21 mouse cellular contexts compared by ENCODE assay signal in genomic region chr8:122593240-122593639, GRCm38 (mm10). TPM values are rescaled to one million over a fixed set of nuclear protein-coding genes. Genes with fewer than 3 reads are reported as not detected.
DNase-seq lines count a peak whose midpoint lies in the region; ATAC-seq and TF ChIP-seq lines count a peak whose summit lies in the region.
"Had no signal": no experiment of that assay in that cellular context is flagged by ENCODE, and none has a peak within 500 bp of the region (broad histone marks: within the 10 kb centered on the region; RNA-seq: fewer than 3 reads in every experiment).

No protein-coding gene starts in this region.

- no peaks in the 10 kb centered on the region for H3K9me3 ChIP-seq in heart, embryonic 10.5 days
- H3K9me3 ChIP-seq in liver, embryonic 13.5 days (replicated peaks) = no peaks in the 10 kb centered on the region
- H3K9me3 ChIP-seq: embryonic facial prominence, embryonic 15.5 days; heart, embryonic 12.5 days had no signal

- TF ChIP-seq POLR2A in heart, adult 2 months (IDR thresholded peaks at IDR 0.05; ENCODE audit: insufficient read depth, low read depth, low read length) = no peak

- 0 out of 2 replicates have a peak overlapping the region, but pooled peaks have one; percentile 4 for H3K4me2 ChIP-seq in liver, embryonic 13.5 days
- H3K4me2 ChIP-seq: embryonic facial prominence, embryonic 15.5 days; heart, embryonic 12.5 days had no signal

- no peak for TF ChIP-seq EP300 in heart, adult 2 months (IDR thresholded peaks at IDR 0.05; ENCODE audit: insufficient read depth, low read depth, low read length)

- 48% methylated on average over 12 of the region's 12 CpGs for WGBS in heart, embryonic 10.5 days
- 79% methylated on average over 12 of the region's 12 CpGs for WGBS in heart, adult 2 months
- 49% methylated on average over 12 of the region's 12 CpGs for WGBS in liver, embryonic 13.5 days (ENCODE audit: insufficient replicate concordance)

- H3K4me3 ChIP-seq in heart, embryonic 10.5 days = no peak overlapping the region
- H3K4me3 ChIP-seq in heart, adult 2 months = no peak overlapping the region
- no peak overlapping the region for H3K4me3 ChIP-seq in liver, embryonic 13.5 days (replicated peaks)
- H3K4me3 ChIP-seq: embryonic facial prominence, embryonic 15.5 days; heart, embryonic 12.5 days; myocyte had no signal

- H3K79me2 ChIP-seq in heart, adult 2 months (replicated peaks; ENCODE audit: control insufficient read depth, insufficient read depth, low read length) = no peaks in the 10 kb centered on the region

- DNase-seq in heart, embryonic 10.5 days (ENCODE audit: low spot score) = no peak
- DNase-seq in heart, adult 2 months = no peak
- peak; percentile 85 for DNase-seq in 416B (ENCODE audit: low read depth)
- peak; percentile 21 for DNase-seq in liver, embryonic 13.5 days
- no peak for DNase-seq in urinary bladder, postnatal 10 days (ENCODE audit: low spot score)
- DNase-seq in kidney, adult 8-10 months = no peak
- no peak for DNase-seq in adrenal gland, adult (ENCODE audit: inconsistent age in 2 of 2, low spot score in 1 of 2)
- DNase-seq: kidney, postnatal 10 days; layer of hippocampus, adult 9-11 months; right cerebral cortex, postnatal 4 days; thymus, postnatal 14 days had no signal

- no peak for TF ChIP-seq CTCF in heart, adult 2 months (IDR thresholded peaks at IDR 0.05)

- H3K4me1 ChIP-seq in heart, embryonic 10.5 days = peaks cover 39% of the 10 kb centered on the region
- no peaks in the 10 kb centered on the region for H3K4me1 ChIP-seq in heart, adult 2 months (ENCODE audit: control insufficient read depth, insufficient read depth, low read length)
- H3K4me1 ChIP-seq in liver, embryonic 13.5 days (replicated peaks) = peaks cover 21% of the 10 kb centered on the region
- H3K4me1 ChIP-seq: embryonic facial prominence, embryonic 15.5 days had no signal

- H3K9ac ChIP-seq in heart, adult 2 months (ENCODE audit: low read depth, low read length) = no peak overlapping the region
- no peak overlapping the region for H3K9ac ChIP-seq in liver, embryonic 13.5 days
- H3K9ac ChIP-seq: embryonic facial prominence, embryonic 15.5 days; heart, embryonic 12.5 days had no signal

- no peaks in the 10 kb centered on the region for H3K27me3 ChIP-seq in heart, embryonic 10.5 days (ENCODE audit: insufficient read depth, poor library complexity, severe bottlenecking)
- H3K27me3 ChIP-seq in heart, adult 2 months (ENCODE audit: control insufficient read depth, insufficient read depth, low read length) = no peaks in the 10 kb centered on the region
- H3K27me3 ChIP-seq in liver, embryonic 13.5 days = no peaks in the 10 kb centered on the region
- H3K27me3 ChIP-seq: embryonic facial prominence, embryonic 15.5 days; heart, embryonic 12.5 days had no signal

- peaks cover 29% of the 10 kb centered on the region; the same call in 1 of the 2 replicates for H3K36me3 ChIP-seq in heart, embryonic 10.5 days
- no peaks in the 10 kb centered on the region for H3K36me3 ChIP-seq in heart, adult 2 months (ENCODE audit: control insufficient read depth, insufficient read depth, low read length)
- H3K36me3 ChIP-seq in liver, embryonic 13.5 days = no peaks in the 10 kb centered on the region
- H3K36me3 ChIP-seq: embryonic facial prominence, embryonic 15.5 days; heart, embryonic 12.5 days had no signal

- intact Hi-C loops in heart, adult 2 months (cut with DNase I) = no loop called here

- peak; percentile 89 for ATAC-seq in granulocyte monocyte progenitor cell, adult 5-6 weeks (replicated peaks; ENCODE audit: poor library complexity, severe bottlenecking)
- ATAC-seq in liver, embryonic 13.5 days (ENCODE audit: low read depth) = peak; percentile 42; the same call in 1 of the 2 replicates
- ATAC-seq: activated CD4-positive, CD25-positive, alpha-beta regulatory T cell, adult 4 months had no signal

- H3K27ac ChIP-seq in heart, embryonic 10.5 days = peak overlapping the region; percentile 22; the same call in 1 of the 2 replicates
- no peak overlapping the region for H3K27ac ChIP-seq in heart, adult 2 months
- peak overlapping the region; percentile 50 for H3K27ac ChIP-seq in liver, embryonic 13.5 days
- H3K27ac ChIP-seq: embryonic facial prominence, embryonic 15.5 days; macrophage had no signal

RNA-seq across cellular contexts. Expression of gene Aprt, which starts 16.5 kb away (rescaled TPM):
- 318 and 361 TPM in 2 replicates for polyA plus RNA-seq in heart, embryonic 10.5 days (2016; fragmentation: Nextera tagmentation; extraction: Ambion mirVana)
- total RNA-seq in heart, adult 2 months (2021) = 10 to 100 TPM; 36.6 to 38.5 TPM
- 42.1 and 45.1 TPM in 2 replicates for polyA plus RNA-seq in heart, adult 2 months (2012; rRNA removed)
- total RNA-seq in granulocyte monocyte progenitor cell, adult 5-6 weeks (2014; fragmentation: Nextera tagmentation) = 276 and 290 TPM in 2 replicates
- 139 and 228 TPM in 2 replicates for total RNA-seq in granulocyte monocyte progenitor cell, adult 5-6 weeks (2017)
- 198 and 218 TPM in 2 replicates for polyA plus RNA-seq in liver, embryonic 13.5 days (2015; fragmentation: Nextera tagmentation; extraction: Ambion mirVana)

RNA-seq across cellular contexts. Expression of gene Galns, which starts 18.0 kb away (rescaled TPM):
- polyA plus RNA-seq in heart, embryonic 10.5 days (2016; fragmentation: Nextera tagmentation; extraction: Ambion mirVana) = 8.1 and 11.9 TPM in 2 replicates
- total RNA-seq in heart, adult 2 months (2021) = 1 to 10 TPM; 3.1 to 3.2 TPM
- polyA plus RNA-seq in heart, adult 2 months (2012; rRNA removed) = 4.9 and 5.0 TPM in 2 replicates
- 39.0 and 46.3 TPM in 2 replicates for total RNA-seq in granulocyte monocyte progenitor cell, adult 5-6 weeks (2014; fragmentation: Nextera tagmentation)
- total RNA-seq in granulocyte monocyte progenitor cell, adult 5-6 weeks (2017) = 36.1 and 46.6 TPM in 2 replicates
- polyA plus RNA-seq in liver, embryonic 13.5 days (2015; fragmentation: Nextera tagmentation; extraction: Ambion mirVana) = 4.0 and 4.4 TPM in 2 replicates

RNA-seq across cellular contexts. Expression of gene Trappc2l, which starts 18.2 kb away (rescaled TPM):
- polyA plus RNA-seq in heart, embryonic 10.5 days (2016; fragmentation: Nextera tagmentation; extraction: Ambion mirVana) = 52.9 and 67.4 TPM in 2 replicates
- total RNA-seq in heart, adult 2 months (2021) = 10 to 100 TPM; 58.6 to 65.4 TPM
- 161 and 207 TPM in 2 replicates for polyA plus RNA-seq in heart, adult 2 months (2012; rRNA removed)
- total RNA-seq in granulocyte monocyte progenitor cell, adult 5-6 weeks (2014; fragmentation: Nextera tagmentation) = 41.0 and 55.7 TPM in 2 replicates
- total RNA-seq in granulocyte monocyte progenitor cell, adult 5-6 weeks (2017) = 16.1 and 21.7 TPM in 2 replicates
- polyA plus RNA-seq in liver, embryonic 13.5 days (2015; fragmentation: Nextera tagmentation; extraction: Ambion mirVana) = 23.2 and 26.7 TPM in 2 replicates

RNA-seq across cellular contexts. Expression of gene Cdt1, which starts 25.4 kb away (rescaled TPM):
- polyA plus RNA-seq in heart, embryonic 10.5 days (2016; fragmentation: Nextera tagmentation; extraction: Ambion mirVana) = 47.6 TPM in 2 replicates
- 1 to 10 TPM; 2.0 to 2.7 TPM for total RNA-seq in heart, adult 2 months (2021)
- 3.2 and 3.5 TPM in 2 replicates for polyA plus RNA-seq in heart, adult 2 months (2012; rRNA removed)
- total RNA-seq in granulocyte monocyte progenitor cell, adult 5-6 weeks (2014; fragmentation: Nextera tagmentation) = 76.0 and 153 TPM in 2 replicates
- total RNA-seq in granulocyte monocyte progenitor cell, adult 5-6 weeks (2017) = 38.6 and 38.8 TPM in 2 replicates
- 60.6 and 64.3 TPM in 2 replicates for polyA plus RNA-seq in liver, embryonic 13.5 days (2015; fragmentation: Nextera tagmentation; extraction: Ambion mirVana)

RNA-seq across cellular contexts. Expression of gene Pabpn1l, which starts 29.3 kb away (rescaled TPM):
- 0.19 TPM in 1 of 2 replicates, not detected in the other for polyA plus RNA-seq in heart, embryonic 10.5 days (2016; fragmentation: Nextera tagmentation; extraction: Ambion mirVana)
- total RNA-seq in heart, adult 2 months (2021) = under 1 TPM in 1 of 2 experiments, not detected in 1; 0.52 TPM
- 0.10 TPM in 1 of 2 replicates, not detected in the other for polyA plus RNA-seq in heart, adult 2 months (2012; rRNA removed)
- total RNA-seq in granulocyte monocyte progenitor cell, adult 5-6 weeks (2014; fragmentation: Nextera tagmentation) = not detected in 2 replicates
- total RNA-seq in granulocyte monocyte progenitor cell, adult 5-6 weeks (2017) = not detected in 2 replicates
- not detected in 2 replicates for polyA plus RNA-seq in liver, embryonic 13.5 days (2015; fragmentation: Nextera tagmentation; extraction: Ambion mirVana)
- total RNA-seq: gastrocnemius, adult 18-20 months; left cerebral cortex, postnatal 36 days; MEL had no signal
- polyA plus RNA-seq: activated CD4-positive, CD25-positive, alpha-beta regulatory T cell, adult 4 months; heart, embryonic 12.5 days; macrophage; stomach, embryonic 14.5 days had no signal

Comparison
In these comparisons a context has a peak if more than half of its experiments do, and no peak if none do; other contexts are left out.
1. DNase-seq: peak in 416B (single experiment) and liver, embryonic 13.5 days (single experiment); none in heart, embryonic 10.5 days (single experiment), heart, adult 2 months (0 of 2), urinary bladder, postnatal 10 days (single experiment), kidney, adult 8-10 months (0 of 2) and adrenal gland, adult (0 of 2).